Mouse (Mus musculus): ENCODE results near the gene Scfd1.

Scfd1 gene

DNA sequence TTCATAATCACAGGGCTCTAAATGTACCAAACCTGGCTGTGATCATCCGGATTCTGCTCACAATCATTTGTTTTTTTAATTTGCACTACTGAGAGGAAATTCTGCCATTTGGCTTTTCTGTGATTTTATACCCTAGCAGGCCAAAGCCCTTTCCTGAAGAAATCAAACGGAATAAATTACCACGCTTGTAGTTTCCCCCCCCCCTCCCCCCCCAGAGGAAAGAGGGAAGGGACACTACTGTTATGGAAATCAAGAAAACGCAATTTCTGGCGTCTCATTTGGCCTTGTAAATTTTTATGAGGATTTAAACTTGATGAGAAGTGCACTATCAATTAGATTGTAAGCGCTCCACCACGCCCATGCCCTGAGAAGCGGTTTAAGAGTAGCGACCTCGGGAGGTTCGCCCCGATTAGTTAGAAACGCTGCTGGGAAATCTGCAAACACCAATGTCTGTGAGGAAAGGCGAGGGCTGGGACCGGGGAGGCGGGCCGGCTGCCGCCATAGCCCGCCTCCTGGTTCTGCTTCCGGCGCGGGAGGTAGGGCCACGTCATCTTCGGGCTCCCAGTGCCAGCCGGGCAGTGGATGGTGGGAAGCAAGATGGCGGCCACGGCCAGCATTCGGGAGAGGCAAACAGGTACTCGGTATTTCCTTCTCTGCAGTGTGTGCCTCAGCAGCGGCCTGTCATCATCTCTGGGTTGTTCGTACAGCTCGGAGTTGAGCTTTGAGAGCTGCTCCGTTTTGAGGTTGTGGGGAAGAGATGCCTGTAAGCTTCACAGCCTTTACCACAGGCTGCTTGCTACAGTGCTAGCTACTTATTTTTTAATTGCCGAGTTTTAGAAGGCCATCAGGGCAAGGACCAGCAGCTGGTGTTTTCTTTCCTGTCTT lies at the start of gene Scfd1:
TSS of gene Scfd1 (plus strand) at position 508 of the 885 bp plus-strand sequence.
- DNase-seq, result peak; percentile 95

DNA sequence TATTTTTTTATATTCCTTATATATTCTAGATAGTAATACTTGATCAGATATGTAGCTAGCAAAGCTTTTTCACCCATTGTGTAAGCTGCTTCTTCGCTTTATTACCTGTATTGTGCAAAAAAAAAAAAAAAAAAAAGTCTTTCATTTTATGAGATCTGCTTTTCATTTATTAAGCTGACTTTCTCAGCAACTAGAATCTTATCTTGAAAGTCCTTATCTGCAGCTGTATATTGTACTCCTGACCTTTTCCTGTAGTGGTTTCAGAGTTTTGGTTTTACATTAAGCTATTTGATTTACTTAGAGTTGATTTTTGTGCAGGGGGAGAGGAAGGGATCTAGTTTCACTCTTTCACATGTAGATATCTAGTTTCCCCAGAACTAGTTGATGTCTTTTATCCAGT lies 40.3 kb upstream of the Scfd1 start:
- DNase-seq, result no peak

DNA sequence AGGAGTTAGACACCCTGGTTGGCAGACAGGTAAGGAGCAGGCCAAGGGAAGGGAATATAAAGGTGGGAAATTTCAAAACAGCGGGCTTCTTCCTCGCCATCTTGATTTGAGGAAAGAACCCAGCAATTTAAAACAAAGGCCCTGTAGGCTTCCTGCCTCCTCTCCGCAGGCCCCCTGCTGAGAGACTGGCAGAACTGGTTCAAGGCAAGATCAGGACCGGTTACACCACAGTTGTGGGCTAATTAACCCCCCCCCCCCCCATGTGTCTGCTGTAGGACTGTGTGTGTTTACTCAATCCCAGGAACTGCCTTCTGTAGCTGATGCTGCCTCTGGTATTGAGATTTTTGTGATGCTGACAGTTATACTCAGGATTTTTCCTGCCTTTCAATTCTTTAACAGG lies 31.2 kb upstream of the Scfd1 start:
- DNase-seq, result no peak

DNA sequence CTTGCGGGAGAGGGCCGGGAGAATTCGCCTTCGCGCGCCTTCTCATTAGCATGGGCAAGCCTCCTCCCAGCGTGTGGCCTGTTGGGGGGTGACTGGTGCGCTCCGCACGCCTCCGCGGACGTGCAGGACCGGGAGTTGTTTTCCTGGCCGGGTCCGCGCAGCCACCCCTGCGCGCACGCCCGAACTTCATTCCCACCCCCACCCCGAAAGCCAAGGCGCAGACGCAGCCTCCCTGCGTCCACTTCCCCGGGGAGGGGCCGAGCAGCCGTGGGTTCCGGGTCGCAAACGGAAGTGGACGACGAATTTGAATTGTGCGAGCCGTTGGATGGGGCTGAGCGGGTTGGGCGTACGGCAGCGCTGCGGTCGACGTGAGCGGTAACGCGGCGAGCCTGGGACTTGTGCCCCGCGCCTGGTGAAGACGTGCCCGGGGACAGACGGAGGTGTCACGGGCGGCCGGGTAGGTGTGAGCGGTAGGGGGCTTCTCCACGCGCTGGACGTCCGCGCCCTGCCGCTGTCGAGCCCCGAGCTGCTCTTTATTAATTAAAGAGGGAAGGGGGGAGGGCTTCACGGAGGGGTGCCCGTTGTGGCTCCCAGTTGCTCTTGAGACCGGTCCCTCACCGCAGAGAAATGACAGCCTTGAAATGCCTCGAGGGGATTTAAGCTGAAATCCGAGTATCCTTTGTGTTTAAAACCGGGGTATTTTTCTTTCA lies 29.2 kb upstream of the Scfd1 start, which contains the start of gene G2e3:
TSS of gene G2e3 (plus strand) at position 74 of the 710 bp plus-strand sequence.
- DNase-seq, result peak; percentile 92

DNA sequence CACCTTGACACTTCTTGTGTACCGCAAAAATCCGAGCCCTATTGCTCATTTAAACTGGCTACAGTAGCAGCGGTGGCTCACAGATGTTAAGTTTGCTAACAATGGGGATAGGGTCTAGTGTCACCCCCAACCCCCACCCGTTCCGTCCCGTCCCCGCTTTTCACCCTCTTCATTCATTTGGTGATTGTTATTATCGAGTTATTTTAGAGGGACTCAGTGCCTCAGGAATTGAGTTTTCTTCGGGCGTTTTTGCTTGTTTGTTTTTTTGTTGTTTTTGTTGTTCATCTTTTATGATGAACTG lies 28.7 kb upstream of the Scfd1 start:
- DNase-seq, result no peak

DNA sequence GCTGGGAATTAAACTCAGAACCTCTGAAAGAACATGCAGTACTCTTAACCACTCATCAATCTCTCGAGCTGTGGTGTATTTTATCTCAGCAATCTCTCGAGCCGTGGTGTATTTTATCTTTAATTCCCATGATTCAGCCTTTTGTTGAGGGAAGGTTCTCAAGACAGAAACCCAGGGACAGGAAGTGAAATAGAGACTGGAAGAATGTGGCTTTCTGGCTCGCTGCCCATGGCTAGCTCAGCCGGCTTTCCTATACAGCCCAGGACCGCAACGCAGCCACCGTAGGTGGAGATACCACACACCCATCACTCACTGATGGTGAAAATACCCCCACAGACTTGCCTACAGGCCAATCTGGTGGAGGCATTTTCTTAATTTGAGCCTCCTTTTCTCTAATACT lies 22.0 kb upstream of the Scfd1 start:
- no peak for DNase-seq

DNA sequence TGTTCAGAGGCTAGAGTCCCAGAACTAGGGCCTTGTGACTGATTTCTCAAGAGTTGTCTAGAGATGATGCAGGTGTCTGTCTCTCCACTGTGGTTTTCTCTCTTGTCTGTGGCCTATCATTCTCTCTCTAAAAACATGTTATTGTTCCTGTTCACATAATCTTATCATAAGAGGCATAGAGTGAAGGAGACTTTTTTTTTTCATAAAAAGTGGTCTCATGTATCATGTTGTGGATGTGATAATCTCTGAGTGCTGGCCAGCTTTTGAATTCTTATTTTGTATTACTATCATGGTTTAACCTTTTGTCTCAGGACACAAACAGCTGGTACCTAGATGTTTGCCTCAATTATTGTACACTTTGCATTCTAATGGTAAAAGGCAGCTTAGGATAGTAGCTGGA lies 16.0 kb upstream of the Scfd1 start:
- DNase-seq, result no peak

DNA sequence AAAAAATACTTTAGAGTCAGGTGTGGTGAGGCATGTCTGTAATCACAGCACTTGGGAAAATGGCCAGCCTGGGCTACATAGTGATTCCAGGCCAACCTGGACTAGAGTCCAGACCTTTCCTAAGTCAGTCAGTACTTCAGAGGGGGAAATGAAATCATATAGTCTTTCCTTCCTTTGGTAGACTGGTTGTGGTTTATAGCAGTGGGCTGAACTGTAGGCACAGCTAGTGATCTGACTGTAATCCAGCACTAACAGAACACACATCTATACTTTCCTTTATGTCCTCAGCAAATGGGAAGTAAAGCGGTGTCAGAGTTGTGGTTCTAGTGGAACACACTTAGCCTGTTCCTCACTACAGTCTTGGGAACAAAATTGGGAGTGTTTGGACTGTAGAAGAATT lies 14.4 kb upstream of the Scfd1 start:
- DNase-seq, result no peak

DNA sequence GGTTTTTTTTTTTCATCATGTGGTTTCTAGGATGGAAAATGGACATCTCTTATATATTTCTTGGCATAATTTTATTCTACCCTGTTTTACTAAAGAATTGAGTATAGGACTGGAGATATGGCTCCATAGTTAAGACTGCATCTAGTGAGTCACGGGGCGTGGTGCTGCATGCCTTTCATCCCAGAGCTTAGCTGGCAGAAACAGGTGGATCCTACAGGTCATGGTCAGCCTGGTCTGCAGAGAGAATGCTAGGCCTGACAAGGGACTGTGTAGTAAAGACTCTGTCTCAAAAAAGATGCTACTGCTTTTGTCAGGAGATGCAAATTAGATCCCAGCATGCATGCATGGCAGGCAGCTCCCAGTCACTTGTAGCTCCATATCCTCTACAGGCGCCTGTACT lies 8.8 kb upstream of the Scfd1 start:
- no peak for DNase-seq

DNA sequence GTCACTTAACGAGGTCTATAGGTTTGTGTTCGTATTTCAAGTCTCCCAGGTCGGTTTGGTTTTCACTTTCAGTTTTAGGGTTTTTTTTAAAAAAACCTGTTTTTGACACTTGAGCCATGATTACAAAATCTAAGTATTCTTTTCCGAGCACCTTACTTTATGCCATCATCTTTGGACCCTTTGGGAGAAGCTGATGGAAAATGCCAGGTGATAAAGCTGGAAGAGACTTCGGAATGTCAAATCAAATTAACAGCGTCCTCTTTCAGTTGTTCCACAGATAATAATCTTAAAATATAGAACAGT lies 529 bp downstream of the Scfd1 start:
- no peak for DNase-seq

DNA sequence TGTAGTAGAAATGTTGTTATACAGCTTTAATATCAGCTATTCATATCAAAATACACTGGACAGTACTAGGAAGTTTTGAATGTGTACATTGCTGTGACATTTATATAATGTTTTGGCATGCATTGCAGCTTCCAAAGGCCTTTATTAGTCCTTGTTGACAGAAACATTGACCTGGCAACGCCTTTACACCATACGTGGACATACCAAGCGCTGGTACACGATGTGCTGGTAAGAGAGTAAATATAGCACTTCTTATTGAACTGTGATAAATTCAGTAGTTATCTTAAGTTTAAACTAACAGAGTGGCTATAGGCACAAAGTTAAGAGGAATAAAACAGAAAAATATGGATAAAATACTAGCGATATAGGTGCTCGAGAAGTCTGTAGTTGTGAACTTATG lies 22.6 kb downstream of the Scfd1 start:
- no peak for DNase-seq

DNA sequence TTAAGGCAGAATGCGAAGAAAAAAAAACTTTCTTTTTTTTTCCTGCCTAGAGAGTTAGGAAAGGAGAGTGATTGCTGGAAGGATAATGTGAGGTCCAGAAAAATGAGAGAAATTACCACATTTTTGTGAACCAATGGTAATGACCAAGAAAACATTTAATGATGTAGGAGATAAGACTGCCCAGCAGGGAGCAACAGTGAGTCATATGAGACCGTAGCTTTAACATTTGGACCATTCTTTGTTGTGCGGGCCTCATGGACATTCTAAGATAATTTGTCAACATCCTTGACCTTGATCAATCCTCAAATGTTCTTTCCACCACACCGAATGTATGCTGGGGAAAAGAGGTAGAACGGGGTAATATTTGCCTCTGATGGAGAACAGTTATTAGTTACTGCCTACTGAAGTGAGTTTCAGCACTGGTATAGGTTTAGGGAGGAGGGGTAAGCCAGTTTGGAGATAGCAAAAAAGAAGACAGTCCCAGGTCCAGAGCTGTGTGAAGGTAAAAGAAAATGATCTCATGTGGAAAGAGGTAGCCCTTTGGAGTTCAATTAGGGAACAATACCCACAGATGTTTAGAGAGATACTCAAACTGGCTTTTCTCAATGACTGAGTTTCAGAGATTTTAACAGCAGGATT lies 24.9 kb downstream of the Scfd1 start:
- DNase-seq, result no peak

DNA sequence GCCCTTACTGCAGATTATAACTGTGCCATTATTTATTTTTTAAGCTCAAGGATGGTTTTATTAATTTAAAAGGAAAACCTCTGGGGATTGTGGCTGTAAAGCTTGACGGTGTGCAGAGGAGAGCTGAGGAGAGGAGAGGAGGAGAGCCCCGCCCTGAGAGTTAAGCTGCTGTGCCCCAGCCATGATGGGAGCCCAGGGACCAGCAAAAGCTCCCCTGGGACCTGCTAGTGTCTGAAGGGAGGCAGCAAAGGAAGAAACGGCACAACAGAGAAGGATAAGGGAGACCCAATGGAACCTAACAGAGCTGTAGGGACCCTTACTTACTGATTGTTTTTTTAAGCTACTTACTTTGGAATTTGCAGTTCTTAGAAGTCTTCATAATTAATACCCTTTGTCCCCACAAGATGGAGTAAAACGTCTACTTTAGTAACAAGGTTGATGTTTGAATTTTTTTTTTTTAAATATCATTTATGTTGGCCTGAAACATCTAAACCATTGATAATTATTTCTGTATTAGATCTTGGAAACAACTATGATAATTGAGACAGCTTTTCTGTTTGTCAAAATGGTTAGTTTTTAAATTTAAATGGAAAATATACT lies 26.8 kb downstream of the Scfd1 start:
- DNase-seq, result no peak

DNA sequence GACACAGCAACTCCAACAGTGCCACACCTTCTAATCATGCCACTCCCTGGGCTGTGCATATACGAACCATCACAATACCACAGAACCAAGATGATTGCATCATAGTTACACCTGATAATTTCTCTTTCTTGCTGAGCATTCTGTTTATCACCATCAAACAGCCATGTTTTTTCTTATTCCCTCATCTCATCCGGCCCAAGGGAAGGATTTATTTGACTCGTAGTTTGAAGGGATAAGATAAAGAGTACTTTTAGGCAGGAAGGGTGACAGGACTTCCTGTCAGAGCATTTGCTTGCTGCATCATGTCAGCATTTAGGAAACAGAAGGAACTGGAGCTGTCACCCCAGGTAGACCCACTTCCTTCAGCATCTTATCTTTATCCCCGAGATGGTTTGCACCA lies 34.1 kb downstream of the Scfd1 start:
- no peak for DNase-seq

DNA sequence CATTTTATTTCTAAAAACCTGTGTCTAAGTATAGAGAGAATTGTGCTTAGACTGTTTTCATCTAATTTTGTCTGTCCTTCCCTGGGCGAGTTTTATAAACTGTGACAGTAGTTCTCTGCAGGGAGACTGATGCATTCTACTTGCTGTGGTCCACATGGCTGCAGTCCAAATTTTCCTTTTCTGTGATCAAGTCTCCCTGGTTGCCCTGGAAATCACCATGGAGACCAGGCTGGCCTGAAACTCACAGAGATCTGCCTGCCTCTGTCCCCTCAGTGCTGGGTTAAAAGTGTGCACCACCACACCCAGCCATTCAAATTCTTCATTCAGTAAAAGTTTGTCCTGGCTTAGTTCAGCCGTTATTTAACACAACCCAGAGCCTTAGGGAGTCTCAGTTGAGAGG lies 60.2 kb downstream of the Scfd1 start:
- no peak for DNase-seq

DNA sequence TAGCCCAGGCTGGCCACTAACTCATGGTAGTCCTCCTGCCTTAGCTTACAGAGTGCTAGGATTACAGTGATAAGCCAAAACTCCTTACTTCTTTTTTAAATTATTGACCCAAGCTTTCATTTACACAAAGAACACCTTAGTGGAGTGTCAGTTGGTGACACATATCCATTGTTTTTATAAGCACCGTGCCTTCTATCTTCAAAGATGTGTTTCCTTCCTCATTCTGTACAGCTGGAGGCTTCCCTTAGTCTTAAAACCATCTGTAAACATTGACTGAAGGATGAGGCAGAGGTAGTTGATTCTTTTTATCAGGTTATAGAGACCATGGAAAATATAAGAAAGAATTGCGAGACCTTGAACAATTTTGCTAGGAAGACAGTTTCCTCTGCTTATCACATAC lies 61.0 kb downstream of the Scfd1 start:
- no peak for DNase-seq

DNA sequence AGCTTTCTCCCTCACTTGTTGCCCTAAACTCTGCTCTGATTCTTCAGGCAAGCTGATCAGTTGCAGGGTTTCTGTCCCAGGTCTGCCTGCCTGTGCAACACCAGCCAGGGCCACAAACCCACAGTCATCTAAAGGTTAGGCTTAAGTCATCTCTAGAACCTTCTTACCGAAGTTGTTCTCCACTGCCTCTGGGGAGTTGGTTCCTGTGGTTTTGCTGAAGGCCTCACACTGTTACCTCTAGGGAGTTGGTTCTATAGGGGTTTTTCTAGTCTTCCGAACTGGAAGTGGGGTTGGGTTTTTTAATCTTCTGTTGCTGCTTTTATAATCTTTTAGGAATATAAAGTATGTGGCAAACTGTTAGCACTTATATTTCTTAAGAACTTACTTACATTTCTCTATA lies 72.0 kb downstream of the Scfd1 start:
- no peak for DNase-seq

DNA sequence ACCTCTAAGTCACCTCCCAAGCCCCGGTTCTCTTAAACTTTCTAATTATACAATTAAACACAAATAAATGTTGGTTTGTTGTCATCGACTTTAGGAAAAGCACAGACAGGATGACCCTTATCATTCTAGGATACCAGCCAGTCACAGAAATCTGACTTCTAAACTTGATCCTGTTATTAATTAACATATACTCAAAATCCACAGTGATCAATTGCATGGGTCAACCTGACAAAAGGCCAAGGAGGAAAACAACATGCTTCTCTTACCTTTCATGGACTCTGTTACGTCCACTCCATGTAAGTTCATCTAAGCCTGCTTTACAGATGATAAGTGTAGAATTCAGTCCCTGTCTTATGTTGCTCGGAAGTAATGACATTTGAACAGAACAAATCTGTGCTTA lies 93.6 kb downstream of the Scfd1 start:
- no peak for DNase-seq

DNA sequence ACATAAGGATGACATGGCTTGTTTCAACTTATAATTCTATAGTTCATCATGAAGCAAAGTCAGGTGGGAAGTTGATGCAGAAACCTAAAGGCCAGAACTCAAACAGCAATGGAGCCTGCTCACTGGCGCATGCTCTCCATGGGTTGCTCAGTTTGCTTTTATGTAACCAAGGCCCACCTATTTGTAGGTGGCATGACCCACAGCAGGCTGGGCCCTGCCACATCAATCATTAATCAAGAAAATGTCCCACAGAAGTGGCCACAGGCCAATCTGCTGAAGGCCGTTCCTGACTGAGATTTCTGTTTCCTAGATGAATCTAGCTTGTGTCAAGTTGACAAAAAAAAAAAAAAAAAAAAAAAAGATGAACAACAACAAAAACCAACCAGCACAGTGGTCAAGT lies 103.9 kb downstream of the Scfd1 start:
- no peak for DNase-seq

DNA sequence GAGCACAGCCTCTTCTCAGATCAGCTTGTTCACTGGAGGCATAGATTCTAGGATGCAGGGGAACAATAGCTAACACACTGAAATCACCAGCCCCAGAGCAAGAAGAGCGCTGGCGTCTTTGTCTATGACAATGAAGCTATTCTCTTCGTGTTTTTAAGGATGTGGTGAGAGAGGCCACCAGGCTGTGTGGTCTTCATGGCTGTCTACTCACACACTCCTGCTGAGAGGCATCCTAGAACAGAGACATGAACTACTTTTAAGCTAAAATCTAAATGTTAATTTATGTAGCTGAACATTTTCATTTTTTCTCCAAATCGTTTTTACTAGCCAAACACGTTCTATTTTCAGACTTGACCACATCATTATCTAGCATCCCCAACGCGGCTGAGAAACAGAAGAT lies 114.7 kb downstream of the Scfd1 start:
- no peak for DNase-seq

DNA sequence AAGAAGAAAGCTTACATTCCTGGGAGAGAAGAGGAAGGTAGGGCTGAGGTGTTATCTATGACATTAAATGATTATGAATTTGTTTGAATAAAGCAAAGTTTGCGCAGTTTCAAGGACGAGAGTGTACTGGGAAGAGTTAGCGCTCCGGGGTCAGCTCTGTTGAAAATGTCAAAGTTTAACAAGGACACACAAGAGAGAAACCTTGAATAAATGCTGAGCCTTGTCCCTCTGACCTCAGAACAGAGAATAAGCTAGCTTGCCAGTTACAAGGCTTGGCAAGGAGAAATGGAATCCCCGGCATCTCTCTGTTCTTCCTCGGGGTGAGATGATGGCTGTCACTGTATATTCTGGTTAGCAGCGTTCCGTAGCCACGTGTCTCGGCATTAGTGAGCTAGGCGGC lies 116.2 kb downstream of the Scfd1 start:
- DNase-seq, result no peak

DNA sequence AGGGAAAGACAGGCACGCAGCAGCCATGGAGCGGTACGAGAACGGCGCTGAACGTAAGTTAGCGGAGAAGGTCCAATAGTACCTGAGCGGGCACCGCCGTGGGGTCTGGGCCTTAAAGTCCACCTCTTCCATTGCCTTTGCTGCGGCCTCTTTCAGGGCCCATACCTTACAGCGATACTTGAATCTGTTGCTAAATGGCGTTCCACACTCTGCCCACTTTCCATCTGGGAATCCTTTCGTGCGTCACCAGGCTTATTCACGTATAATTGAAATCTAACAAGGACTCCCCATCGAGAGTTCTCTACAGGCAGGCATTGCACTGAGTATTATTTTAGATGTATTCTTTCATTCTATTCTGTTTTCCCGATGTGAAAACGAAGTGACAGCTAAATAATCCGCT lies 117.3 kb downstream of the Scfd1 start:
- DNase-seq, result no peak
